Mouse (Mus musculus) erythroblast, embryonic 14.5 days (primary cell): Measurements from ENCODE around the gene Myog. TPM values are rescaled to one million over a fixed set of nuclear protein-coding genes. Genes with fewer than 3 reads are reported as not detected.

Experiments
- H3K27me3 ChIP-seq: 2 replicates; pipeline ENCODE4 v1.6.1; 2012; ENCODE audit warnings: inconsistent platforms; ENCODE audit not compliant: control insufficient read depth
- H3K36me3 ChIP-seq: 2 replicates; pipeline ENCODE4 v1.6.1; 2012; ENCODE audit warnings: mild to moderate bottlenecking, inconsistent platforms; ENCODE audit not compliant: control insufficient read depth
- H3K4me1 ChIP-seq: 2 replicates; pipeline ENCODE4 v1.6.1; 2012; ENCODE audit warnings: inconsistent platforms; ENCODE audit not compliant: control insufficient read depth
- H3K4me3 ChIP-seq: replicated peaks from 2 replicates; pipeline ENCODE3; 2012; ENCODE audit warnings: moderate library complexity, mild to moderate bottlenecking, inconsistent platforms
- H3K9me3 ChIP-seq: 2 replicates; pipeline ENCODE4 v1.6.1; 2012; ENCODE audit warnings: low read length, inconsistent platforms, mixed read lengths; ENCODE audit not compliant: control insufficient read depth
- GATA1 ChIP-seq: IDR thresholded peaks from 2 replicates; pipeline ENCODE4 v1.6.1; 2012; ENCODE audit warnings: low read length, inconsistent platforms, mixed read lengths
- TAL1 ChIP-seq: IDR thresholded peaks from 3 replicates; pipeline ENCODE4 v1.6.1; 2012; ENCODE audit warnings: low read length, inconsistent platforms, mixed read lengths
- polyA plus RNA-seq: library from polyadenylated mRNA; stranded (reverse); fragments of >175 nt; gene quantifications from 2 replicates; pipeline ENCODE4 v1.2.3, GENCODE M21; 2012

Myog gene
- polyA plus RNA-seq, 1 experiment: not detected

GRCm38 (mm10) chr1:134339757-134340619 is 50.2 kb downstream of the Myog start:
- Histone ChIP-seq H3K27me3 (peaks cover 13% of the 10 kb centered on the region), H3K36me3 (peaks cover 3% of the 10 kb centered on the region), H3K4me3 (no peak overlapping the region), H3K4me1 (peaks cover 22% of the 10 kb centered on the region), H3K9me3 (no peaks in the 10 kb centered on the region; the same call in 1 of the 2 replicates)
- TF ChIP-seq GATA1 (no peak), TAL1 (no peak)

GRCm38 (mm10) chr1:134341641-134342277 is 52.0 kb downstream of the Myog start:
- TF ChIP-seq TAL1: no peak
- TF ChIP-seq GATA1: no peak
- peaks cover 20% of the 10 kb centered on the region for H3K36me3 ChIP-seq
- H3K27me3 ChIP-seq: peaks cover 13% of the 10 kb centered on the region
- H3K9me3 ChIP-seq: no peaks in the 10 kb centered on the region; the same call in 1 of the 2 replicates
- no peak overlapping the region for H3K4me3 ChIP-seq
- peaks cover 15% of the 10 kb centered on the region for H3K4me1 ChIP-seq

Other genes with a start within 250 kb of the Myog start
- 13.2 and 14.8 TPM in 2 replicates for gene Btg2, start 210.9 kb upstream of the Myog start, polyA plus RNA-seq
- not detected in 2 replicates for gene Chit1, start 178.7 kb upstream of the Myog start, polyA plus RNA-seq
- not detected in 2 replicates for gene Chil1, start 107.8 kb upstream of the Myog start, polyA plus RNA-seq
- gene Mybph, start 96.5 kb upstream of the Myog start, polyA plus RNA-seq: not detected in 2 replicates
- not detected in 2 replicates for gene Adora1, start 54.6 kb upstream of the Myog start, polyA plus RNA-seq
- gene Ppfia4, start 42.9 kb downstream of the Myog start, polyA plus RNA-seq: 0.03 and 0.08 TPM in 2 replicates
- 2.8 and 2.9 TPM in 2 replicates for gene Tmem183a, start 72.0 kb downstream of the Myog start, polyA plus RNA-seq
- 0.02 TPM in 1 of 2 replicates, not detected in the other for gene 4933406M09Rik, start 96.0 kb downstream of the Myog start, polyA plus RNA-seq
- gene Cyb5r1, start 115.6 kb downstream of the Myog start, polyA plus RNA-seq: 3.2 and 3.7 TPM in 2 replicates
- gene Adipor1, start 125.4 kb downstream of the Myog start, polyA plus RNA-seq: 58.2 and 72.8 TPM in 2 replicates
- gene Klhl12, start 165.5 kb downstream of the Myog start, polyA plus RNA-seq: 0.63 and 1.1 TPM in 2 replicates
- gene Rabif, start 204.7 kb downstream of the Myog start, polyA plus RNA-seq: 0.37 and 0.42 TPM in 2 replicates